Mouse (Mus musculus) lung, postnatal 4 days (tissue): ENCODE data around the gene Stat4.

Experiments used
- DNase-seq, 2 experiments: peaks; one replicate each; pipeline ENCODE4 v3.0.0; 2021

Stat4 gene

DNA sequence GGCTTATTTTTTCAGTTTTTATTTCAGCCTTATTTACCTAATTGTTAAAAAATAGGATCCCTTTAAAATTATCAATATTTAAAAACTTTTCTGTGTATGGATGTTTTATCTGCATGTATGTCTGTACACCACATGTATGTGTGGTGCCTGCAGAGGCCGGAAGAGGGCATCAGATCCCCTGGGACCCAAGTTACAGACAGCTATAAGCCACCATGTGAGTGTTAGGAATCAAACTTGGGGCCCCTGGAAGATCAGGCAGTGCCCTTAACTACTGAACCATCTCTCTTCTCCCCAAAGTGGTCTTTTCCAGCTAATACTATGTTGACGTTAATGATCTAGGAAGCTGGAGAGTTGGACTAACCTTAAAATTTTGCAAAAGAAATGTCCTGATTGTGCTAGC lies 160.5 kb downstream of the Stat4 start:
- peak in 1 of 2 experiments; percentile 2 for DNase-seq

GRCm38 (mm10) chr1:52148178-52148577 lies 161.2 kb downstream of the Stat4 start:
- DNase-seq: no peak

DNA sequence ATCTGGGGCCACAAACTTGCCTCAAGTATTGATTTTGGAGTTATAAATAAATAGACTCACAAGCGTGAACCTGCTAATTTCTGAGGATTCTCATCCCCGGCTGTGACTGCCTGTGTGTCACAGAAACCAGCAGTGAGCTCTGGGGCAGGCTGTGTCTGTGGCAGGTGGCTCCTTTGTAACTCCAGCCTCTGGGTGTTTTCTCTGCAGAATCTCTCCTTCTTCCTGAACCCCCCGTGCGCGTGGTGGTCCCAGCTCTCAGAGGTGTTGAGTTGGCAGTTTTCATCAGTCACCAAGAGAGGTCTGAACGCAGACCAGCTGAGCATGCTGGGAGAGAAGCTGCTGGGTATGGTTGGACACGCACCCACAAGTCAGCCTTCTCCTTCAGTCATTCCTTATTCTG lies 161.7 kb downstream of the Stat4 start:
- no peak for DNase-seq

GRCm38 (mm10) chr1:52149934-52150346 lies 163.0 kb downstream of the Stat4 start:
- peak; percentile 35 to 50 for DNase-seq

DNA sequence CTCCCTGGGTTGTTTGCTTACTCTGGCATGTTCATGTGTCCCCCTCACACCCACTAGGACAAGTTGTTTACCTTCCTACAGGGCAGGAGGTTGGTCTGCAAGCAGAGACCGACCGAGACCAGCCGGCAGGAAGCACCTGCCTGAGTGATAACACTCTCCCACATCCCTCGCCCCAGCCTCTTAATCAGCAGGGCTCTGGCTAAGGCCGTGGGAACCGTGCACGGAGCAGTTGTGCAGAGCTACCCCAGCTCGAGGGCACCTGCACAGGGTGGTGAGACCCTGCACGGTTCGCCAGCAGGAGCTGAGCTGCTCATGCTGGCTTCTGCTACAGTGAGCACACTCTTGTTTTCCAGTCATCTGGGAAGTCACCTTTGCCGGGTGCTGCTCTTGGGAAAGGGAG lies 163.7 kb downstream of the Stat4 start:
- no peak for DNase-seq

DNA sequence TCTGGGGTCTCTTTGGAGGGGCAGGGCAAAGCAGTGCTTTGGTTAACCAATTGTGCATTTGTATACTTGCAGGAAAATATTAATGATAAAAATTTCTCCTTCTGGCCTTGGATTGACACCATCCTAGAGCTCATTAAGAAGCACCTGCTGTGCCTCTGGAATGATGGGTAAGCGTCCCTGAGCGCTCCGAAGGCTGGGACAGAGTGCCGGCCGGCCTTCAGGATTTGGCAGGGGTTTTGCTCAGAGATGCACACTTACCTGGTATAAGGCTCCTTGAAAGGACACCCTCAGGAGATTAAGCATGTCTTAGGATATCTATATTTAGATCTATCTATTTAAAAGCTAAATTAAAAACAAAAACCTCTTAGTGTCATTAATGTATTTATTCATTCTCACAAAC lies 164.2 kb downstream of the Stat4 start:
- no peak for DNase-seq

GRCm38 (mm10) chr1:52152369-52152768 lies 165.4 kb downstream of the Stat4 start:
- DNase-seq: no peak

- DNase-seq: no peak
Observed at GRCm38 (mm10) chr1:52152936-52153335, 166.0 kb downstream of the Stat4 start.

DNA sequence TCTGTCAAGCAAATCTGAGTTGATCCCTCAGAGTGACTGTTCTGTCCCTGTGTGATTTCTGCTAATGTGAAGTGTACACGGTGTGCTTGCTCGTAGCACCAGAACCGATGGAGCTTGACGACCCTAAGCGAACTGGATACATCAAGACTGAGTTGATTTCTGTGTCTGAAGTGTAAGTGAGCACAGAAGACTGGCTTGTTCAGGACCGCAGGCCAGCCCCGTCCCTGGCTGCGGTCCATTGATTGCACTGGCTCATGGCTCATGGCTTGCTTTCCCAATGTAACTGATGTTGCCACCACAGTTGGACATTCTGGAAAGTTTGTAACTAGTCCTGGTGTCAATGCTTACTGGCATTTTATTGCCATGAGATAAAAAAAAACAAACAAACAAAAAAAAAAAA lies 167.9 kb downstream of the Stat4 start:
- DNase-seq: no peak

- DNase-seq: no peak
Observed at GRCm38 (mm10) chr1:52156351-52156750, 169.4 kb downstream of the Stat4 start.
